Mouse (Mus musculus) myocyte (in vitro differentiated cells): ENCODE measurements around the gene Hes7. TPM values are rescaled to one million over a fixed set of nuclear protein-coding genes. Genes with fewer than 3 reads are reported as not detected.

Experiments
- H3K27me3 ChIP-seq: one replicate; pipeline ENCODE4 v1.6.1; 2011; ENCODE audit not compliant: control insufficient read depth, insufficient read depth, insufficient read length
- H3K36me3 ChIP-seq: one replicate; pipeline ENCODE4 v1.6.1; 2011; ENCODE audit not compliant: control insufficient read depth, insufficient read depth
- H3K4me2 ChIP-seq: one replicate; pipeline ENCODE4 v1.6.1; 2011; ENCODE audit warnings: low read depth, control low read depth
- H3K4me3 ChIP-seq: one replicate; pipeline ENCODE4 v1.5.1; 2011; ENCODE audit warnings: mild to moderate bottlenecking, control low read depth, moderate library complexity
- H3K79me2 ChIP-seq: one replicate; pipeline ENCODE4 v1.6.1; 2011; ENCODE audit not compliant: control insufficient read depth, insufficient read depth
- H3ac ChIP-seq: one replicate; pipeline ENCODE4 v1.6.1; 2011; ENCODE audit not compliant: control insufficient read depth, insufficient read length
- CEBPB ChIP-seq: IDR thresholded peaks from 2 replicates; pipeline ENCODE4 v1.6.1; 2011; ENCODE audit warnings: mild to moderate bottlenecking, moderate library complexity; ENCODE audit not compliant: poor library complexity, insufficient read depth, severe bottlenecking
- E2F4 ChIP-seq: IDR thresholded peaks from one replicate; pipeline ENCODE4 v1.6.1; 2011; ENCODE audit warnings: mild to moderate bottlenecking, control low read depth, moderate library complexity; ENCODE audit not compliant: insufficient read depth
- MAX ChIP-seq: IDR thresholded peaks from one replicate; pipeline ENCODE4 v1.6.1; 2011; ENCODE audit warnings: low read depth, mild to moderate bottlenecking, control low read depth
- MYOD1 ChIP-seq, 3 experiments: IDR thresholded peaks; one replicate each; pipeline ENCODE4 v1.6.1; 2011; ENCODE audit warnings: control low read depth in 2 of 3, low read depth in 2 of 3, mild to moderate bottlenecking in 2 of 3, moderate library complexity in 1 of 3; ENCODE audit not compliant: insufficient read length in 2 of 3, control insufficient read depth in 1 of 3
- MYOG ChIP-seq, 3 experiments: IDR thresholded peaks; one replicate each; pipeline ENCODE4 v1.6.1; 2011; ENCODE audit warnings: control low read depth in 2 of 3, low read depth in 2 of 3, mild to moderate bottlenecking in 2 of 3; ENCODE audit not compliant: insufficient read length in 2 of 3, control insufficient read depth in 1 of 3, insufficient read depth in 1 of 3
- POLR2A ChIP-seq: IDR thresholded peaks from one replicate; pipeline ENCODE4 v1.6.1; 2011; ENCODE audit warnings: low read depth, mild to moderate bottlenecking, control low read depth, moderate library complexity; ENCODE audit not compliant: insufficient read length
- POLR2AphosphoS2 ChIP-seq: IDR thresholded peaks from one replicate; pipeline ENCODE4 v1.6.1; 2011; ENCODE audit warnings: low read depth, control low read depth; ENCODE audit not compliant: insufficient read length
- REST ChIP-seq: IDR thresholded peaks from one replicate; pipeline ENCODE4 v1.6.1; 2011; ENCODE audit warnings: mild to moderate bottlenecking, control low read depth, moderate library complexity; ENCODE audit not compliant: insufficient read depth, insufficient read length
- SRF ChIP-seq: IDR thresholded peaks from one replicate; pipeline ENCODE4 v1.6.1; 2011; ENCODE audit warnings: low read depth; ENCODE audit not compliant: control insufficient read depth, insufficient read length
- TCF12 ChIP-seq: IDR thresholded peaks from one replicate; pipeline ENCODE4 v1.6.1; 2011; ENCODE audit warnings: mild to moderate bottlenecking, control low read depth; ENCODE audit not compliant: poor library complexity, insufficient read depth, severe bottlenecking
- TCF3 ChIP-seq: IDR thresholded peaks from one replicate; pipeline ENCODE4 v1.6.1; 2011; ENCODE audit warnings: low read depth, control low read depth; ENCODE audit not compliant: insufficient read length
- USF1 ChIP-seq: IDR thresholded peaks from one replicate; pipeline ENCODE4 v1.6.1; 2011; ENCODE audit warnings: low read depth, mild to moderate bottlenecking, control low read depth, moderate library complexity
- polyA plus RNA-seq: library from polyadenylated mRNA; unstranded; fragments of >200 nt; fragmentation: generic; extraction: Trizol; gene quantifications from one replicate; pipeline ENCODE4 v1.2.1, GENCODE M21; 2012; ENCODE audit warnings: missing spikeins

Hes7 gene
- polyA plus RNA-seq, 1 experiment = 0.28 TPM

DNA sequence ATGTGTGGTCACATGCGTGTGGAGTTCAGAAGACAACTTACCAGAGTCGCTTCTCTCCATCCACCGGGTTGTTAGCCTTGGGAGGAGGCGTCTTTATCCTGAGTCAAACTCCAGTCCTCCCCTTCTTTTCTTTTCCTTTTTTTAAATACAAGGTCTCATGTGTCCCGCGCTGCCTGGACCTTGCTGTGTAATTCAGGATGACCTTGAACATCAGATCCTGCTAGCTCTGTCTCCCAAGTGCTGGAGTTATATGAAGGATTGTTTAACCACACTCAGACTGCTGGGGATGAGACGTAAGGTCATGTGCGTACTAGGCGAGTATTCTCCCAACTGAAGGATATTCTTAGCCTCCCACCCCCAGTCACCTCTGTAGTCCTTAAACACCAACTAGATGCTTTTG lies 42.9 kb upstream of the Hes7 start:
- no peaks in the 10 kb centered on the region for H3K79me2 ChIP-seq
- H3ac ChIP-seq = no peak overlapping the region
- no peaks in the 10 kb centered on the region for H3K27me3 ChIP-seq
- no peak overlapping the region for H3K4me3 ChIP-seq
- no peaks in the 10 kb centered on the region for H3K36me3 ChIP-seq
- TF ChIP-seq TCF3 (no peak), MYOD1 (IDR thresholded peaks at IDR 0.05; ENCODE audit: control insufficient read depth in 1 of 3, insufficient read length in 2 of 3, low read depth in 2 of 3) (no peak), E2F4 (no peak), POLR2AphosphoS2 (no peak), MYOG (IDR thresholded peaks at IDR 0.05; ENCODE audit: control insufficient read depth in 1 of 3, insufficient read depth in 1 of 3, insufficient read length in 2 of 3, low read depth in 2 of 3) (no peak)
- H3K4me2 ChIP-seq = no peak overlapping the region

DNA sequence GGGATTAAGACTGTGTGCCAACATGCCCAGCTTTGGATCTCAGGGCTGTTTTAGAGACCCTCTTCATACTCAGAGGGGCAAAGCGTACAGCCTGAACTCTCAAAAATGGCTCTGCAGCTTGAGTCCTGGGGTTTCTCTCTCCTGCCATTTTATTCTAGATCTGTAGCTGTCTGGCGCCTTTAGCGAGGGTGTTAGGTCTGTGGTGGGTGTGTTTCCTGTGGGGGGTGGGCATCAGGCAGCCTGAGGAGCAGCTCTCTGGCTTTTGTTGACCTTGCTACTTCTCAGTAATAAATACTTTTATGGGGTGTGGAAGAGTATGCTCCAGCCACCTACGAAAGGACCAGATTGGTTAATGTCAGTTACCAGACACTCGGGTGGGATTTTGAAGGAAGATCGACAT lies 42.2 kb upstream of the Hes7 start:
- Histone ChIP-seq H3K36me3 (no peaks in the 10 kb centered on the region), H3ac (no peak overlapping the region), H3K79me2 (no peaks in the 10 kb centered on the region), H3K27me3 (no peaks in the 10 kb centered on the region), H3K4me2 (peak overlapping the region; percentile 52), H3K4me3 (no peak overlapping the region)
- TF ChIP-seq SRF (no peak), REST (no peak), USF1 (no peak), CEBPB (no peak), POLR2A (no peak), MAX (no peak), MYOD1 (IDR thresholded peaks at IDR 0.05; ENCODE audit: control insufficient read depth in 1 of 3, insufficient read length in 2 of 3, low read depth in 2 of 3) (no peak)

DNA sequence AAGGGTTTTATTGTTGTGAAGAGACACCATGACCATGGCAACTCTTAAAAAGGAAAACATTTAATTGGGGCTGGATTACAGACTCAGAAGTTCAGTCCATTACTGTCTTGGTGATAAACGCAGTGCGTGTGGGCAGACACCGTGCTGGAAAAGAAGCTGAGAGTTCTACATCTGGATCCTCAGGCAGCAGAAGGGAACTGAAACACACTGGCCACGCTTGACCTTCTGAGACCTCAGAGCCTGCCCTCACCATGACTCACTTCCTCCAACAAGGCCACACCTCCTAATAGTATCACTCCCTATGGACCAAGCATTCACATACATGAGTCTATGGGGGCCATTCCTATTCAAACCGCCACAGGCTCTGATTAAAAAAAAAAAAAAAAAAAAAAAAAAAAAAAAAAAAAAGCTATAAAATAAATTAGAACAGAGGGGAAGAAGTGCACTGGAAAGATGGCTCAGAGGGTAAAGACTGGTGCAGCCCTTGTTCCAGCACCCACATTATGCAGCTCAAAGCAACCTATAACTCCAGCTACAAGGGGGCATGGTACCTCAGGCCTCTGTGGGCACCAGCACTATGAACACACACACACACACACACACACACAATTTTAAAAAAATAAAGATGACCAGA lies 41.3 kb upstream of the Hes7 start:
- no peak for TF ChIP-seq REST
- TF ChIP-seq POLR2A = peak; percentile 63
- TF ChIP-seq POLR2AphosphoS2 = peak; percentile 62
- Histone ChIP-seq H3K36me3 (no peaks in the 10 kb centered on the region), H3K4me3 (no peak overlapping the region), H3K27me3 (no peaks in the 10 kb centered on the region), H3ac (no peak overlapping the region), H3K79me2 (no peaks in the 10 kb centered on the region), H3K4me2 (peak overlapping the region; percentile 52)

DNA sequence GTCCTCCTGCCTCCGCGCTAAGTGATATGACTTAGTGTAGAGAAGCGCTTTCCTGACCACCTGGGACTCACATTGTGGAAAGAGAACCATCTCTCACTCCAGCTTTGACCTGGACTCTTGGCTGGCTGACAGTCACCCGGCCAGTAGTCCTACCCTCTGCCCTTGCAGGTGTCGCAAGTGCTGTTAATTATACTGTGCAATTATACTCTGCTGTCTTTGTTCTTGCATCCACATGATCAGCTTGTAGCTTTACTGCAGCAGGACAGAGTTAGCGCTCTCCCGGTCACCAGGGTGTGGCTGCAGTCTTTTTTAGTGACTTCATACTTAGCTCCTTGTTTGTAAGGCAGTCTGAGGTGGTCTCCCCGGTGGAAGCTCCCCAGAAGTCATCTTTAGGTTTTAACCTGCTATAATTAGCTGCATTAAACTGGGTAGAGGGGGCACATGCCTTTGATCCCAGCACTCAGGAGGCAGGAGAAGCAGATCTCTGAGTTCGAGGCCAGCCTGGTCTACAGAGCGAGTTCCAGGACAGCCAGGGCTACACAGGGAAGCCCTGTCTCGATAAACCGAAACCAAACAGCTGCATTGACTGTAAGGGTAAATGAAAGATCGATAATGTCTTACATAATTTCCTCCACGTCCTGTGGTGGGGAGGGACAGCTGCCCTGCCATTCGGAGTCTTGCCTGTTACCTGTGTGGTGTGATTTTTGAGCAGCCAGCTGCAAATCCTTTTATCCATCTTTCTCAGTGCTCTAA lies 39.9 kb upstream of the Hes7 start:
- H3K79me2 ChIP-seq = no peaks in the 10 kb centered on the region
- no peak overlapping the region for H3ac ChIP-seq
- no peaks in the 10 kb centered on the region for H3K36me3 ChIP-seq
- no peaks in the 10 kb centered on the region for H3K27me3 ChIP-seq
- no peak for TF ChIP-seq MAX
- TF ChIP-seq MYOG (IDR thresholded peaks at IDR 0.05; ENCODE audit: control insufficient read depth in 1 of 3, insufficient read depth in 1 of 3, insufficient read length in 2 of 3, low read depth in 2 of 3) = no peak
- TF ChIP-seq MYOD1 (IDR thresholded peaks at IDR 0.05; ENCODE audit: control insufficient read depth in 1 of 3, insufficient read length in 2 of 3, low read depth in 2 of 3) = no peak
- no peak for TF ChIP-seq TCF3
- no peak for TF ChIP-seq CEBPB
- no peak for TF ChIP-seq POLR2A
- no peak for TF ChIP-seq TCF12
- no peak for TF ChIP-seq REST
- no peak for TF ChIP-seq SRF
- no peak for TF ChIP-seq E2F4
- TF ChIP-seq USF1 = no peak
- no peak for TF ChIP-seq POLR2AphosphoS2
- no peak overlapping the region for H3K4me2 ChIP-seq
- H3K4me3 ChIP-seq = no peak overlapping the region

DNA sequence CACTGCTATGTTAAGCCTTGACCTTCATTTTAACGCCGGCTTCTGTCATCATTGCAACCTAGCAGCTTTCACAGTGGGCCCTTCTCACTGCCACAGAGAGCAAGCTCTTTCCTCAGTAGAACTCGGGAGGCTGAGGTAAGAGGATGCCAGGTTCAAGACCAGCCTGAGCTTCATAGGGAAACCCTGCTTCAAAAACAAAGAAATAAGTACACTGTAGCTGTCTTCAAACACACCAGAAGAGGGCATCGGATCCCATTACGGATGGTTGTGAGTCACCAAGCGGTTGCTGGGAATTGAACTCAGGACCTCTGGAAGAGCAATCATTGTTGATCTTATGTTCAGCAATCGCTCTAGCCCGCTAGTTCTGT lies 39.4 kb upstream of the Hes7 start:
- Histone ChIP-seq H3ac (no peak overlapping the region), H3K4me3 (no peak overlapping the region), H3K27me3 (no peaks in the 10 kb centered on the region), H3K79me2 (no peaks in the 10 kb centered on the region), H3K4me2 (no peak overlapping the region), H3K36me3 (no peaks in the 10 kb centered on the region)
- no peak for TF ChIP-seq MYOD1 (IDR thresholded peaks at IDR 0.05; ENCODE audit: control insufficient read depth in 1 of 3, insufficient read length in 2 of 3, low read depth in 2 of 3)
- TF ChIP-seq REST = no peak
- TF ChIP-seq CEBPB = no peak
- TF ChIP-seq E2F4 = no peak
- no peak for TF ChIP-seq TCF3
- TF ChIP-seq SRF = no peak
- no peak for TF ChIP-seq USF1
- TF ChIP-seq MYOG (IDR thresholded peaks at IDR 0.05; ENCODE audit: control insufficient read depth in 1 of 3, insufficient read depth in 1 of 3, insufficient read length in 2 of 3, low read depth in 2 of 3) = no peak
- no peak for TF ChIP-seq POLR2A
- TF ChIP-seq TCF12 = no peak
- no peak for TF ChIP-seq POLR2AphosphoS2
- TF ChIP-seq MAX = no peak
